Mouse (Mus musculus) cerebellum, adult 2 months (tissue): Measurements from ENCODE around the gene Gm11437.

Experiments
- CTCF ChIP-seq: fragments of 200-500 bp; IDR thresholded peaks from 2 replicates; pipeline ENCODE4 v1.5.1; 2011; ENCODE audit warnings: low read depth, mild to moderate bottlenecking, control low read depth, low read length, moderate library complexity, borderline replicate concordance; ENCODE audit not compliant: insufficient read depth
- POLR2A ChIP-seq: fragments of 200-500 bp; IDR thresholded peaks from 2 replicates; pipeline ENCODE4 v1.6.1; 2011; ENCODE audit warnings: low read length, control low read depth, borderline replicate concordance; ENCODE audit not compliant: insufficient read depth

- TF ChIP-seq CTCF = no peak
- TF ChIP-seq POLR2A = no peak
These were observed 38.5 kb upstream of the Gm11437 start for GRCm38 (mm10) chr11:84205776-84206175.
